Mouse (Mus musculus) layer of hippocampus, adult 2 months (tissue): Measurements from ENCODE around the gene Luc7l2. TPM values are rescaled to one million over a fixed set of nuclear protein-coding genes. Genes with fewer than 3 reads are reported as not detected.
A peak's percentile ranks its signal among the peaks of the same experiment; 100 is the strongest.

Source experiments
- DNase-seq, 2 experiments: peaks; one replicate each; pipeline ENCODE4 v3.0.0; 2022; ENCODE audit warnings: low spot score in 2 of 2
- H3K27ac ChIP-seq: fragments of 200-600 bp; 2 replicates; pipeline ENCODE4 v1.8.1; 2022
- H3K4me3 ChIP-seq: fragments of 200-600 bp; 2 replicates; pipeline ENCODE4 v1.8.1; 2022; ENCODE audit warnings: mild to moderate bottlenecking
- CTCF ChIP-seq: fragments of 200-600 bp; conservative IDR thresholded peaks from 2 replicates; pipeline ENCODE4 v1.8.1; 2022; ENCODE audit warnings: antibody characterized with exemption, mild to moderate bottlenecking, moderate library complexity
- long read RNA-seq, 2 experiments: library from polyadenylated mRNA; stranded (forward); transcript quantifications; one replicate each; pipeline ENCODE4 v2.0.0; 2021; ENCODE audit warnings: borderline mapping rate in 2 of 2
- total RNA-seq, 2 experiments: library from RNA; stranded (reverse); gene quantifications; 2 replicates each; pipeline ENCODE4 v1.2.3; 2021

The Luc7l2 gene
- total RNA-seq: 100 to 1,000 TPM; 196 to 219 TPM
- long read RNA-seq, experiment 1, full-length matches to known transcripts: 16 of 37 reads
- long read RNA-seq, experiment 1, partial matches to known transcripts: 6 of 37 reads
- long read RNA-seq, experiment 1, other reads (novel, unspliced or antisense): 15 of 37 reads
- long read RNA-seq, experiment 2, full-length matches to known transcripts: 17 of 60 reads
- long read RNA-seq, experiment 2, partial matches to known transcripts: 14 of 60 reads
- long read RNA-seq, experiment 2, other reads (novel, unspliced or antisense): 29 of 60 reads

DNA sequence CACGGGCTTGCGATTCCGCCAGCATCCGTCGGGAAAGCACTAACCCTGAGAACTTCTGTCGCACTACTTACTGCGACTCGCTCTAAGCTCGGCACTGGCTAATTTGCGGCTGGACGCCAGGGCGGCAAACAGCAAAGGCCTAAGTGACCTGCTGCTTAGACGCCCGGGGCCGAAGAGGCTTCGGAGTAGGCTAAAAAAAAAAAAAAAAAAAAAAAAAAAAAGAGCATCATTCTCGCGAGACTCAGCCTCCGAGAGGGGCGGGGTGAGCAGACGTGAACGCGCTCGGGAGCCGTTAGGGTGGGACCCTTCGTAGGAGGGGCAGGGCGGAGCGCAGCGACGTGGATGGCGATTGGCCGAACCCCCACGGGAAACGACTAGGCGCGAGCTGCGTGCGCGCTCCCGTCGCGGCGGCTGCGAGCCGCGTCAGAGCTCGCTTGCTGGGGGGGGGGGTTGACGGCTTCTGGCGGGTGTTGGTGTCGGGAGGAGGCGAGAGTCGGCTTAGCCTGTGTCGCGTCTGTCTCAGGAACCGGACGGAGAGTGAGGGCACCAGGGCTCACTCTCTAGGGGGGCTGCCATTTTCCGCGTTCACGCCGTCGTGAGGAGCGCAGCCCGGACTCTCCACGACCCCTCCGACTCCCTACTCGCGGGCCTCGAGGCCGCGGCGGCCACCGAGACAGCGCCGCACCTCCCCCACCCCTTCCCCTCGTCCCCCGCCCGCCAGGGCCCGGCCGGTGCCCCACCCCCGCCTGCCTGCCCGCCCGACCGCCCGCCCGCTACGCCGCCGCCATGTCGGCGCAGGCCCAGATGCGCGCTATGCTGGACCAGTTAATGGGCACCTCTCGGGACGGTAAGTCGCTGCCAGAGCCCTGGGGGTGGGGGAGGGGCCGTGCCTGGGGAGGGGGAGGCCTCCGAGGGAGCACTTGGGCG lies at the start of gene Luc7l2:
Gene Luc7l2, plus strand, starts transcription at position 273 of the 927 bp plus-strand sequence.
- Histone ChIP-seq H3K27ac (peak within 1 kb of the TSS; percentile 100), H3K4me3 (peak within 1 kb of the TSS; percentile 92)
- no peak; the same call in 1 of the 2 replicates for TF ChIP-seq CTCF
- DNase-seq: peak; percentile 95 to 96

DNA sequence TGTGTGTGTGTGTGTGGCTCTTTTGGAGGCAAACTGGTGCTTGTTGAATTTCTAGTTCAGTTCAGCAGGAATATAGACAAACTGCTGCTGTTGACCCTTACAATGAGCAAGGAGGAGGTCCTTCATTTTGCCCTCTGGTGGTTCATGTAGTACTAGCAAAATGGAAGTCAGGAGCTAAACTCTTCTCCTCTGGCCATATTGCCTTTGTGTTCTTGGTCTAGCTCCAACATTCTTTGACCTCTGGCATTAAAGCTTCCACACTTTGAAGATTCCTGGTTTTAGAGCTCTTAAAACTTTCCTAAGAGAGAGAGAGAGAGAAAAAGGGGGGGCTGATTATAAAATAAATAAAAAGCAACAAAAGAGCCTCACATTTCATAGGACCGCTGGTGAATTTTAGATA lies 39.0 kb upstream of the Luc7l2 start:
- Histone ChIP-seq H3K27ac (no peak overlapping the region), H3K4me3 (no peak overlapping the region)
- 0 out of 2 replicates have a peak, but pooled peaks have one; percentile 11 for TF ChIP-seq CTCF
- DNase-seq: no peak

DNA sequence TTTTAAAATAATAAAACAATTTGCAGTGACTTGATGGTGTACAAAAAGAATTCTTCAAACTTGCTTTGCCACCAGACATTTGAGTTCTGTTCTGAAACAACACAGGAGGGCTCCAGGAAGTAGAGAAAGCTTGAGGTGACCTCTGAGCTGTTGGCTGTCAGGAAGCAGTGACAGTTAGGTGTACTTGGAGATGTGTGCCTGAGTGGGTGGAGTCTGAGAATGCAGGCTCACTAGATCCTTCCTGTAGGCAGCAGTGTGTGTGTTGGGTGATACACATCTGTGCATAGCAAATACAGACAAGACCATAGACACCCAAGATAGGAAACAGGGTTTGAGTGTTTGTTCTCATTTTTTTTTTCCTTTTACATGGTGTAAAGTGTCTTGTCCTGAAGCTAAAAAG lies 38.3 kb upstream of the Luc7l2 start:
- no peak overlapping the region for H3K27ac ChIP-seq
- H3K4me3 ChIP-seq: no peak overlapping the region
- no peak for DNase-seq
- TF ChIP-seq CTCF: no peak

DNA sequence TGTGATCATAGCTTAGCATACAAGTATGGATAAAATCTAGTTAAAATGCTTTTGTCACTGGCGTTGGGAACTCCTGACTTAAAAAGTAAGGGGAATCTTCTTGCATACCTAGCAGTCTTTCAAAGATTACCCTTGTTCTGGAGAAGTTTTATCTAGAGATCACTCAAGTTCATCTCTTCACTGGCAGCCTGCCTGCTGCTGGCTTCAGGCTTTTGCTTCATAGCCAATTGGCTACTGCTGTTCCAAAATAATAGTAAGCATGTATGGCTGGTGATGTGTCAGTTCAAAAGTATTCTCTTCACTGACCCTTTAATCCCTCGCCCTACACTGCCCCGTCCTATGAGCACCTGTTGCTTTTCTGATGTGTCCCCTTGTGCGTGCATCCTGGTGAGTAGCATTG lies 35.9 kb upstream of the Luc7l2 start:
- Histone ChIP-seq H3K27ac (no peak overlapping the region), H3K4me3 (no peak overlapping the region)
- TF ChIP-seq CTCF: no peak
- DNase-seq: no peak

DNA sequence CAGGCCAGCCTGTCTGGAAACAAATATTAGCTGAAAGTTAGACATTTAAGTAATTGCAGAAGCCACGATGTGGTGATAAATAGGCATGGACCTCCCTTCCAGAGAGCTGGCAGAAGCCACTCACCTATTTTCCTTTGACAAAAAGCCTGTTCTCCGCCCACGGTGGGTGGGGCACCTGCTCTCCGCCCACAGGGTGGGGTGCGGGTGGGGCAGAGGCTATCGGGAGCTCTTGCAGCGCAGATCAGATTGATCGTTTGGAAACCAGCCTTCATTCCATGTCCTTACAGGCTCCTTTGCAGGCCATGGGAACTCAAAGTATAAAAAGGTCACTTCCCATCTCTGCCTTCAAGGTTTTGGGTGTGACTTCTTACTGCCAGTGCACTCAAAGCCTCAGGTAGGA lies 27.3 kb upstream of the Luc7l2 start:
- DNase-seq: no peak
- no peak for TF ChIP-seq CTCF

DNA sequence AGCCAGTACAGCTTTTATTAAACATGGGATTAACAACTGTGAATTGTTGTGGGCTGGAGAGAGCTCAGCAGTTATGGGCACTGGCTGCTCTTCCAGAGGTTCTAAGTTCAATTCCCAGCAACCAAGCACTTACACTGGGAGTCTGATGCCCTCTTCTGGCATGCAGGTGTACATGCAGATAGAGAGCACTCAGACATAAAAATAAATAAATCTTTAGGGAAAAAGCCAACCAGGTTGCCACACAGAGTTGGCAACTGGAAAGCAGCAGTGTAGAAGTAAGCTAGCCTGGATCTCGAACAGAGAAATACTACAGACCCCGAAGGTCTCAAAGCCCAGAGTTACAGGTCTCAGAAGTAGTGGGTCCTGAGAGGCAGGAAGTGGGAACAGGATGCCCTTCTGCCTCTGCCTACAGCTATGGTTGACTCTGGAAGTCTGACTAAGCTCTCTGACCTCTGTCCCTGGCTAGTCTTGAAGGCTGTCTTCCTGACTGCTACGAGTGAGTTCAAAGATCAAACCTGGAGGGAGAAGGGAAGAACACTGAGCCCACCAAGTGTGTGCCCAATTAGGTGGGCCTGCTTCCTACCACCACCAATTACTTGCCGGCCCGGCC lies 19.8 kb upstream of the Luc7l2 start:
- Histone ChIP-seq H3K27ac (no peak overlapping the region), H3K4me3 (no peak overlapping the region)
- peak; percentile 83 for TF ChIP-seq CTCF
- no peak for DNase-seq

More for the DNA sequence above, 27.3 kb upstream of the Luc7l2 start:
- Histone ChIP-seq H3K4me3 (no peak overlapping the region), H3K27ac (no peak overlapping the region)

DNA sequence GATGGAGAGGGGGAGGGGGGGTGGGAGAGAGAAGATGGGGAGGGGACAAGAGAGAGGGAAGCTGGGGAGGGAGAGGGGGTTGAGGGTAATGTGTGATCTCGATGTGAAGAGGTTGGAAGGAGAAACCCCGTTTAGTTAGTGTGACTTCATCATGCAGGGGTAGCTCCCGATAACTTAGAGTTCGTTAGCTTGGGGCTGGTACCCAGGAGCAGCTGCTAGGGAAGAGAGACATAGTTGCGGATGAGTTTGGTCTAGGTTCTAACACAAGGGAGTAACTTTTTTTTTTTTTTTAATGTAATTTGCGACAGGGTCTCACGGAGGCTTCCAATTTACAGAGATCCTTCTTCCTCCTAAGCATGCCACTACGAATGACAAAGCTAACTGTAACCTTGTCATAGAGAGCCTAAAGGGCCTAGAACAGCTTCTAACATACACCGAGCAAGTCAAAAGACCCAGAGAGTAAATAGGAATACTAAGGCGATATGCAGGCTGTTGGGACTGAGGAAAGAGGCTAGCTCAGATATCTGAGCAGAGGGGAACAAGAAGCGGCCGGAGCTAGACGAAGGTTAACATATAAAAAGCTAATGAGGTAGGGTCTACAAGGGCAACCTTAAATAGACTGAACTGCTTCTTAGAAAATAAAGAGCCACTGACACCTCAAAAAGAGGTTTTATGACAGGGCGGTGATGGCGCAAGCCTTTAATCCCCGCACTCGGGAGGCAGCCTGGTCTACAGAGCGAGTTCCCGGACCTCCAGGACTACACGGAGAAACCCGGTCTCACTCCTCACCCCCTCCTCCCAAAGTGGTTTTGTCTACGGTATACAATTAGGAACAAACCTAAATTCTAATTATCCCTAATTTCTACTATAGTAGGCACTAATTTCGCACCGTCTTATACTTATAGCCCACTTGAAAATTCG lies 18.4 kb upstream of the Luc7l2 start:
- Histone ChIP-seq H3K27ac (peak overlapping the region; percentile 99), H3K4me3 (peak overlapping the region; percentile 93)
- TF ChIP-seq CTCF: no peak
- DNase-seq: peak in 1 of 2 experiments; percentile 43

DNA sequence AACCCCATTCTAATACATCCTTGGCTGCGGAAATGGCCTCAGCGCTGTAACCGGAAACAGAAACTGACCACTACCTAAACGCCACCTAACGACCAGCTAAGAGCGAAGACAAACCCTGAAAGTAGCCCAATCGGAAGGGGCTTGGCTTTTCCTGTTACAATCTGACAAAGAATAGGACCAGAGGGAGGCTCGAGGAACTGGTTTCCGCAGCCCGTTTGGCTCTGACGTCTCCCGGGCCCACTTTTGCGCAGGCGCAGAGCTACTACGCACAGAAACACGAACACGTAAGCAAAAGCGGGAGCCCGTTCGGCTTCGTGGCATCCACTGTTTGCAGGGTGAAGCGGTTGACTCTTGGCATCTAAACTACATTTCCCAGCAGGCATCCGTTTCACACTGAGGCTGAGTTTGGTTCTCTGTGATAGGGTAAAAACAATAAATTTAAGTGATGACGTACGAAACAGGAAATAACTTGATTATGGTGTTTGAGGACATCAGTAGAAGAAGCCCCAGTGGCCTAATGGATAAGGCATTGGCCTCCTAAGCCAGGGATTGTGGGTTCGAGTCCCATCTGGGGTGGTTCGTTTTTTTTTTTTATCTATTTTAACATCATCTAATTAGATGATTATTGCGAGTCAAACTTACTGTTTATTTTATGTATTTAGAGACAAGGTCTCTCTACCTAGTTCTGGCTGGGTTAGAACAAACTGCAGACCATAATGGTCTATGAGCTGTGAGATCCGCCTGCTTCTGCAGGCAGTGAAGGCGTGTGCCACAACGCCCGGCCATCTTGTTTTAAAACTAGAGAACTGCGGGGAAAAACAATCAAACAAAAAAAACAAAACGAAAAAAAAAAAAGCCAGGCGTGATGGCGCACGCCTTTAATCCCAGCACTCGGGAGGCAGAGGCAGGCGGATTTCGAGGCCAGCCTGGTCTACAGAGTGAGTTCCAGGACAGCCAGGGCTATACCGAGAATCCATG lies 17.4 kb upstream of the Luc7l2 start, which contains the start of gene Fmc1:
Gene Fmc1, plus strand, starts transcription at position 75 of the 978 bp plus-strand sequence.
- peak; percentile 59 for TF ChIP-seq CTCF
- peak within 1 kb of the TSS; percentile 93 for H3K4me3 ChIP-seq
- DNase-seq: peak; percentile 97 to 99
- H3K27ac ChIP-seq: peak within 1 kb of the TSS; percentile 99

DNA sequence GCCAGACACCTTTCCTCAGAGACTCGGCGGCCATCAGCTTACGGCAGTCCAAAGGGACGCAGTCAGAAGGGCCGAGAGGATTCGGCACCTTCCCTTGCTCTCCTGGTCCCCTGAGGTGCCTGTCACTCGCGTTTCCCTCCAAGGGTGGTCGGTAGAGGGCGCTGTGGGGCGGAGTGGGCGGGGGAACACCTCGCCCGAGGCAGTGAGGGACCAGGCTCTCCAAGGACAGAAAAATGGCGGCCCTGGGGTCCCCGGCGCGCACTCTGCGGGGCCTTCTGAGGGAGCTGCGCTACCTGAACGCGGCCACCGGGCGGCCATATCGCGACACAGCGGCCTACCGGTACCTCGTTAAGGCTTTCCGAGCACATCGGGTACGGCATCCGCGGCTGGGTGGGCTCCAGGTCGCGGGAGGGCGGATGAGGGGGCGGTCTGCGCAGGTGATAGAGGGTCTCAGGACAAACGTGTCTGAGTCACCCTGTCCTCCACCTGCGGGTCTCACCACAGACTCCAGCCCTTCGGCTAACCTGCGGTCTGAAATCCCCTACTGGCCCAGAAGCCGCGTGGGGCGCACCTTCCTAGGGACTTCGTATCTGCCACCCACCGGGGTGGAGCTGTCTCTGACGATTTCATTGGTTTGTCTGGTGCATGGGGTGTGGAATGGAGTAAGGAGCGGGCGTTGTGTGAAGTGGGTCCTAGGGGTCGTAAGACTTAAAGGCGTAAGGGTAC lies 16.3 kb upstream of the Luc7l2 start:
- DNase-seq: peak; percentile 94 to 99
- Histone ChIP-seq H3K27ac (peak overlapping the region; percentile 99), H3K4me3 (peak overlapping the region; percentile 93)
- TF ChIP-seq CTCF: peak; percentile 86

DNA sequence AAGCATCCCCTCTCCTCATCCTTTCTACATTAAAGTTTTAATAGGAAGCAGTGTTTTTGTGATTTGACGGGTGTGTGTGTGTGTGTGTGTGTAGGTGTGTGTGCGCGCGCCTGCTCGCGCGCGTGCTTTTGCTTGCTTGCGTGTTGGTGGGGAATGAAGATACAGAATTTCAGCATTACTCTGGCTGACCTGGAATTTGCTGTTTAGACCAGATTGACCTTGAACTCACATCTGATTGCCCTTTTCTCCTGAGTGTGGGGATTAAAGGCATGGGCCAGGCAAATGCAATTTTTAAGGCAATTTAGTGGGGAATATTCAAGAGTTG lies 15.8 kb upstream of the Luc7l2 start:
- Histone ChIP-seq H3K27ac (peak overlapping the region; percentile 99), H3K4me3 (peak overlapping the region; percentile 93)
- no peak for DNase-seq
- TF ChIP-seq CTCF: no peak
